Mouse (Mus musculus) heart, embryonic 11.5 days (tissue): ENCODE measurements at regions not wholly inside any gene's neighbourhood (a gene's known extent, or its start where the extent isn't known, plus 50 kb on each side); places are given as distances from the start of the nearest gene placed in this dataset.

Source experiments
- ATAC-seq: fragments of 200-750 bp; cut with Nextera tagmentation; replicated peaks from 2 replicates; pipeline ENCODE4 v1.8.0; 2017; ENCODE audit warnings: moderate library complexity; ENCODE audit not compliant: insufficient number of reproducible peaks, low FRiP score, low TSS enrichment
- H3K27ac ChIP-seq: fragments of 300-500 bp; sonication (generic); 2 replicates; pipeline ENCODE4 v1.5.1; 2014; ENCODE audit warnings: mild to moderate bottlenecking, low read depth, low read length
- H3K27me3 ChIP-seq: fragments of 300-500 bp; sonication (generic); 2 replicates; pipeline ENCODE4 v1.6.1; 2014; ENCODE audit warnings: mild to moderate bottlenecking, low read length, mixed read lengths; ENCODE audit not compliant: control insufficient read depth, insufficient read depth
- H3K36me3 ChIP-seq: fragments of 300-500 bp; sonication (generic); 2 replicates; pipeline ENCODE4 v1.6.1; 2014; ENCODE audit warnings: mild to moderate bottlenecking, low read length, moderate library complexity, mixed read lengths; ENCODE audit not compliant: control insufficient read depth, insufficient read depth
- H3K4me1 ChIP-seq: fragments of 300-500 bp; sonication (generic); 2 replicates; pipeline ENCODE4 v1.6.1; 2014; ENCODE audit warnings: low read length; ENCODE audit not compliant: control insufficient read depth, insufficient read depth
- H3K4me2 ChIP-seq: fragments of 300-500 bp; sonication (generic); 2 replicates; pipeline ENCODE4 v1.6.1; 2014; ENCODE audit warnings: mild to moderate bottlenecking, moderate library complexity
- H3K4me3 ChIP-seq: fragments of 300-500 bp; sonication (generic); 2 replicates; pipeline ENCODE4 v1.5.1; 2014; ENCODE audit warnings: low read depth, low read length
- H3K9ac ChIP-seq: fragments of 300-500 bp; sonication (generic); 2 replicates; pipeline ENCODE4 v1.6.1; 2014; ENCODE audit warnings: mild to moderate bottlenecking, low read depth, low read length, moderate library complexity
- H3K9me3 ChIP-seq: fragments of 300-500 bp; sonication (generic); replicated peaks from 2 replicates; pipeline ENCODE4 v1.6.1; 2016; ENCODE audit warnings: low read length; ENCODE audit not compliant: control insufficient read depth
- WGBS: fragments of 180-500 bp; shearing (Covaris S2); extraction: QIAGEN DNeasy Blood & Tissue Kit; methylation state at CpG from one replicate; pipeline ENCODE4 v1.1.7; 2014; ENCODE audit not compliant: insufficient replicate concordance; 5-methylcytosine and 5-hydroxymethylcytosine counted together

- Histone ChIP-seq H3K4me2 (no peak overlapping the region), H3K27me3 (peaks cover 14% of the 10 kb centered on the region), H3K27ac (no peak overlapping the region), H3K4me1 (peaks cover 11% of the 10 kb centered on the region), H3K4me3 (no peak overlapping the region), H3K9ac (no peak overlapping the region), H3K9me3 (peaks cover 4% of the 10 kb centered on the region; the same call in 1 of the 2 replicates), H3K36me3 (no peaks in the 10 kb centered on the region)
- 87% methylated on average over 1 of the region's 1 CpGs for WGBS
- ATAC-seq = no peak
These were observed 198.5 kb upstream of the Irx3 start for GRCm38 (mm10) chr8:92000368-92000767.

GRCm38 (mm10) chr8:91999661-92000060 is 197.8 kb upstream of the Irx3 start:
- Histone ChIP-seq H3K27ac (no peak overlapping the region), H3K9ac (no peak overlapping the region), H3K4me2 (no peak overlapping the region), H3K9me3 (peaks cover 4% of the 10 kb centered on the region; the same call in 1 of the 2 replicates), H3K27me3 (peaks cover 19% of the 10 kb centered on the region), H3K4me1 (peaks cover 11% of the 10 kb centered on the region), H3K36me3 (no peaks in the 10 kb centered on the region), H3K4me3 (no peak overlapping the region)
- ATAC-seq = no peak
- WGBS = 82% methylated on average over 5 of the region's 5 CpGs

DNA sequence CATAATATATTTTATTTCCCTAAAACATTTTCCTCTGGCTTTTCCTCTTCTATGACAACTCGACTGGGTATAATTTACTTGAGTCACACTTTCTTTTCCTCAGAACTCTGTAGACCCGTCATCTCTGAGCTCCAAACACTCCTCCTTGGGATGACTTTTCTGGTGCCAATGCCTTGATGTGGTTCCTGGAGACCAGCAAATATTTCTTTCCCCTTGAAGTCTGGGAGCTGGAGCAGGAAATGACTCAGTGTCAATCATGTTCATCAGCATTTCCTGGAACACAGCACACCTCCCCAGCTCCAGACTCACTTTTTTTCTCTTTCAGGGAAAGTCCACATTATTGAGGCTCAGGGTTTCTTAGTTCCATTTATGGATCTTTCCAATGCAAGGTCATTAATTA is 197.3 kb upstream of the Irx3 start:
- Histone ChIP-seq H3K9me3 (peaks cover 4% of the 10 kb centered on the region; the same call in 1 of the 2 replicates), H3K4me3 (no peak overlapping the region), H3K27ac (no peak overlapping the region), H3K4me2 (no peak overlapping the region), H3K9ac (no peak overlapping the region), H3K27me3 (peaks cover 20% of the 10 kb centered on the region), H3K36me3 (no peaks in the 10 kb centered on the region), H3K4me1 (peaks cover 11% of the 10 kb centered on the region)
- WGBS = 70% methylated on average over 2 of the region's 2 CpGs
- ATAC-seq = no peak

DNA sequence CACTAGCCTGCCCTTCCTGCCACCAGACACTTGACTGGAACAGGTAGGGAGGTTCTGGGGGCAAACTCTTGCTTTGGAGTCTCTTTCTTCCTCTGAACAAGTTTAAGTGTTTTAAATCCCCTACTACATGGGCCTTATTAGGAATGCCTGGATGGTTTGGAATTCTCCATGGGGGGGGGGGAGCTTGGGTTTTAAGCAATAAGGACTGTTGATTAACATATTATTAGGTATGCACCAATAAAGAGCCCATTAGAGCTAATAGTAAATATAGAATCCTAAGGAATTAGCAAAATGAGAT is 196.0 kb upstream of the Irx3 start:
- Histone ChIP-seq H3K9me3 (peaks cover 4% of the 10 kb centered on the region; the same call in 1 of the 2 replicates), H3K4me2 (no peak overlapping the region), H3K27me3 (peaks cover 34% of the 10 kb centered on the region), H3K36me3 (no peaks in the 10 kb centered on the region), H3K27ac (no peak overlapping the region), H3K4me3 (no peak overlapping the region), H3K9ac (no peak overlapping the region), H3K4me1 (peaks cover 11% of the 10 kb centered on the region)
- no peak for ATAC-seq

GRCm38 (mm10) chr8:91997023-91997891 is 195.4 kb upstream of the Irx3 start:
- no peak overlapping the region for H3K4me2 ChIP-seq
- H3K4me1 ChIP-seq = peaks cover 12% of the 10 kb centered on the region
- H3K27me3 ChIP-seq = peaks cover 38% of the 10 kb centered on the region
- no peak overlapping the region for H3K4me3 ChIP-seq
- no peak overlapping the region for H3K27ac ChIP-seq
- no peaks in the 10 kb centered on the region for H3K36me3 ChIP-seq
- no peak for ATAC-seq
- WGBS = 38% methylated on average over 26 of the region's 26 CpGs
- H3K9ac ChIP-seq = no peak overlapping the region
- H3K9me3 ChIP-seq = peaks cover 4% of the 10 kb centered on the region; the same call in 1 of the 2 replicates

- no peak overlapping the region for H3K27ac ChIP-seq
- H3K4me1 ChIP-seq = peaks cover 17% of the 10 kb centered on the region
- no peak overlapping the region for H3K9ac ChIP-seq
- WGBS = 34% methylated on average over 10 of the region's 10 CpGs
- no peak for ATAC-seq
- H3K4me3 ChIP-seq = no peak overlapping the region
- peaks cover 38% of the 10 kb centered on the region for H3K27me3 ChIP-seq
- no peak overlapping the region for H3K4me2 ChIP-seq
- peaks cover 4% of the 10 kb centered on the region; the same call in 1 of the 2 replicates for H3K9me3 ChIP-seq
- H3K36me3 ChIP-seq = no peaks in the 10 kb centered on the region
These were observed 194.6 kb upstream of the Irx3 start for GRCm38 (mm10) chr8:91996305-91997022.

GRCm38 (mm10) chr8:91995407-91996144 is 193.7 kb upstream of the Irx3 start:
- Histone ChIP-seq H3K4me3 (no peak overlapping the region), H3K27me3 (peaks cover 38% of the 10 kb centered on the region), H3K27ac (no peak overlapping the region), H3K9me3 (peaks cover 4% of the 10 kb centered on the region; the same call in 1 of the 2 replicates), H3K4me1 (peaks cover 20% of the 10 kb centered on the region), H3K4me2 (no peak overlapping the region), H3K9ac (no peak overlapping the region), H3K36me3 (no peaks in the 10 kb centered on the region)
- ATAC-seq = no peak
- 70% methylated on average over 9 of the region's 9 CpGs for WGBS

DNA sequence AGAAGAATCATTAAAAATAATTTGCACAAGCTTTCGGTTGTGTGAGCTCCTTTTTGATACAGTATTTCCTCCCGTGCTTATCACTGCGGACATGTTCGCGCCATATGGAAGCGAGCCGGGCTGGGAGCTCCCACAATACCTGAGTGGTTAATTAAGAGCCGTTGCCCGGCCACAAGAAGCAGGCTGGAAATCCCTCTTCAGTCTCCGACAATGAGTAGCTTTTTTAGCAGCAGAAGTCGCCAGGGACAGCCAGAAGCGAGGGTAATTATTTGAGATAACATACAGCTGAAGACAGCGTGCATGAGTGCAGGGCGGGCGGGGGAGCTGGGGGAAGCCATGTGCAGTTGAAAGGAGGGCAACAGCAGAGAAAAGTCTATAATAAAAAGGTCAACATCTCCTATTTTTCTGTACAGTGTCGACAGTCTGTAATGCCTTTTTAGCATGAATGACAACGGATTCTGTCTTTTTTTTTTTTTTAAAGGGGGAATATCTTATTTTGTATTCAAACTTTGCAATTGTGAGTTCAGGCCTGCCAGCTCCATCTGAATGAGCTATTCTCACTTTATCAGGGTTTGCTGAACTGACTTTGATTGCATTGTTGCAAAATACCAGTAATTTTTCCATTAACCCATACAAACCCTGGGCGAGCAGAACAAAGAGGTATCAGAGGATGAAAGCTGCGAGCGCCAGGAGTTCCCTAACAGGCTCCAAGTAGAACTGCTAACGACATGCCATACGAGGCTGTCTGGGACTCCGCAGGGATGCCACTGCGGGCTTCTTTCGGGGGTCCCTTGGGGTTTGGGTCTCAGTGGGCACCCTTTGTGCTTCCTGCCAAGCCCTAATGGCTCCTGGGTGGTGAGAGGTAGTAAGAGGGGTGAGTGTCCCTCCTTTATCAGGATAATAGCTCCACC is 189.9 kb upstream of the Irx3 start:
- Histone ChIP-seq H3K27me3 (peaks cover 30% of the 10 kb centered on the region), H3K9ac (no peak overlapping the region), H3K4me3 (no peak overlapping the region), H3K27ac (peak overlapping the region; percentile 50; the same call in 1 of the 2 replicates), H3K36me3 (no peaks in the 10 kb centered on the region), H3K4me1 (peaks cover 30% of the 10 kb centered on the region), H3K9me3 (peaks cover under 1% of the 10 kb centered on the region; the same call in 1 of the 2 replicates), H3K4me2 (peak overlapping the region; percentile 11)
- 23% methylated on average over 25 of the region's 25 CpGs for WGBS
- no peak for ATAC-seq
